Mouse (Mus musculus) forebrain, embryonic 14.5 days (tissue): Measurements from ENCODE around the gene Prdm8. TPM values are rescaled to one million over a fixed set of nuclear protein-coding genes. Genes with fewer than 3 reads are reported as not detected.

ENCODE experiments used
- ATAC-seq: fragments of 200-750 bp; cut with Nextera tagmentation; 2 replicates; pipeline ENCODE4 v1.8.0; 2017; ENCODE audit warnings: mild to moderate bottlenecking, moderate library complexity
- DNase-seq: peaks from one replicate; pipeline ENCODE4 v3.0.0-alpha.2; 2015; ENCODE audit warnings: low spot score
- H3K27ac ChIP-seq: fragments of 300-500 bp; sonication (generic); 2 replicates; pipeline ENCODE4 v1.5.1; 2014; ENCODE audit warnings: low read depth, mild to moderate bottlenecking, control low read depth, low read length, moderate library complexity
- H3K27me3 ChIP-seq: fragments of 300-500 bp; sonication (generic); replicated peaks from 2 replicates; pipeline ENCODE4 v1.6.1; 2014; ENCODE audit warnings: low read length, control low read depth, mixed read lengths; ENCODE audit not compliant: control insufficient read depth, insufficient read depth
- H3K36me3 ChIP-seq: fragments of 300-500 bp; sonication (generic); 2 replicates; pipeline ENCODE4 v1.6.1; 2014; ENCODE audit warnings: low read length, control low read depth; ENCODE audit not compliant: control insufficient read depth, insufficient read depth
- H3K4me1 ChIP-seq: fragments of 300-500 bp; sonication (generic); 2 replicates; pipeline ENCODE4 v1.6.1; 2014; ENCODE audit warnings: antibody characterized with exemption, low read length, control low read depth; ENCODE audit not compliant: control insufficient read depth, insufficient read depth
- H3K4me2 ChIP-seq: fragments of 300-500 bp; sonication (generic); 2 replicates; pipeline ENCODE4 v1.6.1; 2014; ENCODE audit warnings: mild to moderate bottlenecking, control low read depth, low read length
- H3K4me3 ChIP-seq: fragments of 300-500 bp; sonication (generic); 2 replicates; pipeline ENCODE4 v1.5.1; 2014; ENCODE audit warnings: low read depth, low read length, control low read depth
- H3K9ac ChIP-seq: fragments of 300-500 bp; sonication (generic); 2 replicates; pipeline ENCODE4 v1.6.1; 2014; ENCODE audit warnings: mild to moderate bottlenecking, low read length, control low read depth, moderate library complexity
- H3K9me3 ChIP-seq: fragments of 300-500 bp; sonication (generic); replicated peaks from 2 replicates; pipeline ENCODE4 v1.6.1; 2016; ENCODE audit warnings: low read length, control low read depth, mixed read lengths; ENCODE audit not compliant: control insufficient read depth
- WGBS: fragments of 180-500 bp; shearing (Covaris S2); extraction: QIAGEN DNeasy Blood & Tissue Kit; methylation state at CpG from one replicate; pipeline ENCODE4 v1.1.7; 2014; 5-methylcytosine and 5-hydroxymethylcytosine counted together
- polyA plus RNA-seq: library from polyadenylated mRNA; unstranded; fragments of >200 nt; fragmentation: Nextera tagmentation; extraction: Ambion mirVana; gene quantifications from 2 replicates; pipeline ENCODE4 v1.2.1, GENCODE M21; 2014

Prdm8 gene
- polyA plus RNA-seq, result 5.0 and 6.7 TPM in 2 replicates

- Histone ChIP-seq H3K36me3 (no peaks in the 10 kb centered on the region), H3K27ac (peak within 1 kb of the TSS; percentile 78), H3K4me1 (peaks cover 13% of the 10 kb centered on the region; the same call in 1 of the 2 replicates), H3K9ac (peak within 1 kb of the TSS; percentile 57), H3K4me2 (peak within 1 kb of the TSS; percentile 68), H3K27me3 (peaks cover 32% of the 10 kb centered on the region), H3K9me3 (no peaks in the 10 kb centered on the region), H3K4me3 (peak within 1 kb of the TSS; percentile 43)
- ATAC-seq (peak; percentile 92), DNase-seq (peak; percentile 92)
- under 1% methylated on average over 38 of the region's 51 CpGs for WGBS
These were observed at the start of gene Prdm8 for GRCm38 (mm10) chr5:98167180-98167824. TSS of gene Prdm8 (plus strand) at chr5:98167198.

DNA sequence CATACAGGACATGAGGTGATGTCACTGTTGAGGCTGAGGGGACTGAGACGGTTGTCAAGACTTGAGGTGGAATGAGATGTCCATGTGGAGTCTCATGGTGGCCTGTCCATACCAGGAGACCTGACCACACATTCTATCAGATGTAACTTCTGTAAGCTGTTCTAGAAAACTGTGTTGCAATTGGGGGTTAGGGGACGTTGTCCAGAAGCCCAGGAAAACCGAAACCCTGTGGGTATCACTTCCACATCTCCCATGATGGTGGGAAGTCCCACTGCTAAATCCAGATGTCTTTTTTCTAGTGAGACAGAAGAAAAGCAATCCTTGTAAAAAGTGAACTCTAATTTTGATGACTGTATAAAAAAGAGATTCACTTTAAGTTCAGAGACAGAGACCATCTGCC lies 39.9 kb upstream of the Prdm8 start:
- 94% methylated on average over 3 of the region's 3 CpGs for WGBS
- Histone ChIP-seq H3K36me3 (no peaks in the 10 kb centered on the region), H3K4me2 (no peak overlapping the region), H3K4me1 (no peaks in the 10 kb centered on the region), H3K4me3 (no peak overlapping the region), H3K9ac (no peak overlapping the region), H3K27ac (no peak overlapping the region), H3K27me3 (no peaks in the 10 kb centered on the region), H3K9me3 (no peaks in the 10 kb centered on the region)
- DNase-seq (no peak), ATAC-seq (no peak)

- H3K36me3 ChIP-seq, result no peaks in the 10 kb centered on the region
- ATAC-seq, result peak; percentile 94
- peak overlapping the region; percentile 69; the same call in 1 of the 2 replicates for H3K27ac ChIP-seq
- no peaks in the 10 kb centered on the region for H3K9me3 ChIP-seq
- peak; percentile 90 for DNase-seq
- H3K27me3 ChIP-seq, result no peaks in the 10 kb centered on the region
- H3K4me2 ChIP-seq, result no peak overlapping the region
- H3K4me1 ChIP-seq, result peaks cover 7% of the 10 kb centered on the region
- H3K9ac ChIP-seq, result no peak overlapping the region
- WGBS, result 66% methylated on average over 14 of the region's 14 CpGs
- H3K4me3 ChIP-seq, result no peak overlapping the region
These were observed 28.3 kb upstream of the Prdm8 start for GRCm38 (mm10) chr5:98138545-98139296.

GRCm38 (mm10) chr5:98139297-98139660 lies 27.7 kb upstream of the Prdm8 start:
- Histone ChIP-seq H3K36me3 (no peaks in the 10 kb centered on the region), H3K27me3 (no peaks in the 10 kb centered on the region), H3K4me2 (no peak overlapping the region), H3K9ac (no peak overlapping the region), H3K9me3 (no peaks in the 10 kb centered on the region), H3K4me1 (peaks cover 7% of the 10 kb centered on the region), H3K4me3 (no peak overlapping the region), H3K27ac (no peak overlapping the region)
- no peak for DNase-seq
- 40% methylated on average over 3 of the region's 3 CpGs for WGBS
- peak; percentile 79 for ATAC-seq

GRCm38 (mm10) chr5:98146895-98147294 lies 20.1 kb upstream of the Prdm8 start:
- ATAC-seq (no peak), DNase-seq (no peak)
- no peak overlapping the region for H3K4me2 ChIP-seq
- H3K36me3 ChIP-seq, result no peaks in the 10 kb centered on the region
- H3K9ac ChIP-seq, result no peak overlapping the region
- no peaks in the 10 kb centered on the region for H3K4me1 ChIP-seq
- no peak overlapping the region for H3K4me3 ChIP-seq
- no peak overlapping the region for H3K27ac ChIP-seq
- 57% methylated on average over 3 of the region's 3 CpGs for WGBS
- no peaks in the 10 kb centered on the region for H3K27me3 ChIP-seq
- H3K9me3 ChIP-seq, result no peaks in the 10 kb centered on the region

GRCm38 (mm10) chr5:98166116-98166515 lies 882 bp upstream of the Prdm8 start:
- WGBS, result 2% methylated on average over 15 of the region's 15 CpGs
- Histone ChIP-seq H3K27ac (peak overlapping the region; percentile 49), H3K36me3 (no peaks in the 10 kb centered on the region), H3K4me1 (peaks cover 13% of the 10 kb centered on the region; the same call in 1 of the 2 replicates), H3K4me2 (peak overlapping the region; percentile 68), H3K4me3 (0 out of 2 replicates have a peak overlapping the region, but pooled peaks have one; percentile 1), H3K9me3 (no peaks in the 10 kb centered on the region), H3K27me3 (peaks cover 20% of the 10 kb centered on the region), H3K9ac (no peak overlapping the region)
- peak; percentile 44 for ATAC-seq
- DNase-seq, result peak; percentile 81

DNA sequence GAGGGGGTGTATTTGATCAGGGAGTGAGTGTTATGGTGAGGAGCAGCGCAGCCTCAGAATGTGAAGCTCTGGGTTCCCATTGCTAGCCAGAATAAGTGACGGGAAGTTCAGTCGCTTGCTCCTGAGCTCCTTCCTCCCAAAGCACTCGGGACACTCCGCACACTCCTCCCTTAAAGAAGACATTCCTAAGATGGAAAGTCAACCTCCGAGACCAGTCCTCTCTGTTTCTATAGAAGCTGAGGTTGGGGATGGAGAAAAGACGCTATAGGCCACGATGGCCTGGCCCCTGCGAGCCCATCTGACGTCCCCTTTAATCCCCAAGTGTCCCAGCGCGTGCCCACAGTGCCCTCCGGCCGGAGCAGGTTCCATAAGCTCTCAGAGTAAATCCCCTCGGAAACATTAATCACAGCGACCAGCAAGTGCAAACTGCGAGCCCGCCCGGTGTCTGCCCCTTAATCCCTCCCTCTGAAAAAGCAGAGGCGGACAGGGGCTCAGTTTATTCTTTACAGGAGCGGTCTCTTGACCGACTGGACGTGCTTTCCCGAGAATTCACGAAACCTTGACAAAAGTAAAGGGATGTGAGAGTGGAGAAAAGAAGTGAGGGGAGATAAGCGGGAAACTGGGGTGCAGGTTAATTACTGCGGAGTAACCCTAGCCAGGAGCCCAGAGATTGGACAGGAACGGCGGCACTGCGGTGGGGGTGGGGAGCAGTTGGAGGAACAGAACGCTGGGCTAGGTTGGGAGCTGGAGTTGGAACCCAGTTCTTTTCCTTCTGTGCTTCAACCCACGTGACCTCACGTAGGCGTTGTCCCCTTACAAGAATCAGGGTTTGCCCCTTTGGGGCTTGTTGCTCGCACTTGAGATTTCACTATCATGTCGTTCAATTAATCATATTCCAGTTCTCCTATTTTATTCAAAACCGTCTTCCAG lies 1.6 kb downstream of the Prdm8 start:
- peak overlapping the region; percentile 23; the same call in 1 of the 2 replicates for H3K27ac ChIP-seq
- no peaks in the 10 kb centered on the region for H3K36me3 ChIP-seq
- peak overlapping the region; percentile 68 for H3K4me2 ChIP-seq
- WGBS, result under 1% methylated on average over 37 of the region's 37 CpGs
- no peaks in the 10 kb centered on the region for H3K9me3 ChIP-seq
- H3K4me1 ChIP-seq, result peaks cover 15% of the 10 kb centered on the region; the same call in 1 of the 2 replicates
- H3K27me3 ChIP-seq, result peaks cover 45% of the 10 kb centered on the region
- H3K9ac ChIP-seq, result peak overlapping the region; percentile 49
- peak overlapping the region; percentile 43 for H3K4me3 ChIP-seq
- DNase-seq (peak; percentile 51), ATAC-seq (no peak)
